Mouse (Mus musculus) embryo, embryonic 9.5 days (tissue): ENCODE measurements around the gene Ccdc85c.

Source experiments
- DNase-seq: peaks from one replicate; pipeline ENCODE4 v3.0.0-alpha.2; 2017; ENCODE audit errors: extremely low spot score

The Ccdc85c gene

GRCm38 (mm10) chr12:108294620-108295019, 19.4 kb upstream of the Ccdc85c start:
- DNase-seq, result no peak

DNA sequence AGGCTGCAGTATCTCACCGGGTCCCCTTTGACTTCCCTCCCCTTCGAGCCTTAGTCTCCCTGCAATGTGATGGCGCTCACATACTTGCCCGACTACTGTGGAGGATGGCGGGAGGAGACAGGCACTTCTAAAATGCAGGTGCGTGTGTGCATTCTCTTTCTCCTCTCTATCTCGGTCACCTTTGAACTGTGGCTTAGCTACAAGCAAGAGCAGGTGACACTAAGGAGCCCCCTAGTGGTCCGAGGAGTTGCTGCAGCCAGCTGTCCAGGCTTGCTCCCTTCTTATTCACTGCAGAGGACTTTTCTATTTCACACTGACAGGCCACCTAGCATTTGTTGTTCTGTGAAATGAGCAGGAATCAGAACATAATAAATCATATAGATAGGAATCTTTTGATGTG, 17.7 kb upstream of the Ccdc85c start:
- DNase-seq, result peak; percentile 79

GRCm38 (mm10) chr12:108292419-108292818, 17.2 kb upstream of the Ccdc85c start:
- peak; percentile 64 for DNase-seq

DNA sequence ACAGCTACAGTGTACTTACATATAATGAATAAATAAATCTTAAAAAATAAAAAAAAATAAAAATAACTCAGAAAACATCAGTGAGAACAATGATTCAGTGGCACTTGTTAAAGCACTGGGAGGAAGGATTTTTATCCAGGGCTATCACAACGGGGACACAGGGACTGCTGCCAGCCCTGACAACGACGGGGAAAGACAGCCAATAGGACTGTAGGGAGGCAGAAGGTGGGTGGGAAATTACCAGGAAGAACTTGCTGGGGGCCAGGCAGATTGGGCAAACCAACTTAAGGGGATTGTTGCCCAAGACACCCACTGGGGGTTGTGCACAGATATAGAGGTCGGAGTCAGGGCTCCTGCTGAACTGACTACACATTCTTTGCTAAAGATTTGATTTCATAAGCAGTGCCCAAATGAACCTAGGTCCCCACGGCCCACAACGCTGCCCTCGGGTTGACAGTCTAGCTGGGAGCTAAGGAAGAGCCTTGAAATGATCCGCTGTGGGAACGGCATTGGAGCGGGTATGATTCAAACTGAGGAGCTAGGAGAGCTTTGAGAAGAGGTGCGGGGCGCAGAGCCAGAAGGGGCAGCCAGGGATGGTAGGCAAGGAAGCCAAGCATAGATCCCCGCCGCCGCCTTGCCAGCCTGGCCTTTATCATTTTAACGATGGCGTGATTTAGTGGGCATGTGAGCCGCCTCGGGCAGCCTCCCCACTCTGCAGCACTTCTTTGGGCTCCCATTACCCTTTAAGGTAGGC, 13.1 kb upstream of the Ccdc85c start:
- no peak for DNase-seq

GRCm38 (mm10) chr12:108287011-108287410, 11.8 kb upstream of the Ccdc85c start:
- no peak for DNase-seq

DNA sequence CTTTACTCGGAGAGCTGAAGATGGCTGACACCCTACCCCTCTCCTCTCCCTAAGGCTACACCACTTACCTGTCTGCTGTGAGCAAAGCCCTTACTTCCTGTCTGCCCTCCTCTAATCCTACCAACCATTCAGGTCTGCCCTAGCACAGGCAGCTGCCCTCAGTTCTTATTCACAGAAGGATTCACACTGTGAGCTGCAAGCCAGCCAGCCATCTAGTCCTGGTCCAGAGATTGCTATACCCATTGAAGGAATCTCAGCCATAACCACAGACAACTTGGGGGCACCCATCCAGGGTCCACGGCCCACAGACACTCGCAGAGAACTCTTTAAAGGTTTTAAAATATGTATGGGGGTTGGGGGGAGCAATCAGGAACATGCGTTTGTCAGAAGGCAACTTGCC, 11.2 kb upstream of the Ccdc85c start:
- DNase-seq, result no peak

DNA sequence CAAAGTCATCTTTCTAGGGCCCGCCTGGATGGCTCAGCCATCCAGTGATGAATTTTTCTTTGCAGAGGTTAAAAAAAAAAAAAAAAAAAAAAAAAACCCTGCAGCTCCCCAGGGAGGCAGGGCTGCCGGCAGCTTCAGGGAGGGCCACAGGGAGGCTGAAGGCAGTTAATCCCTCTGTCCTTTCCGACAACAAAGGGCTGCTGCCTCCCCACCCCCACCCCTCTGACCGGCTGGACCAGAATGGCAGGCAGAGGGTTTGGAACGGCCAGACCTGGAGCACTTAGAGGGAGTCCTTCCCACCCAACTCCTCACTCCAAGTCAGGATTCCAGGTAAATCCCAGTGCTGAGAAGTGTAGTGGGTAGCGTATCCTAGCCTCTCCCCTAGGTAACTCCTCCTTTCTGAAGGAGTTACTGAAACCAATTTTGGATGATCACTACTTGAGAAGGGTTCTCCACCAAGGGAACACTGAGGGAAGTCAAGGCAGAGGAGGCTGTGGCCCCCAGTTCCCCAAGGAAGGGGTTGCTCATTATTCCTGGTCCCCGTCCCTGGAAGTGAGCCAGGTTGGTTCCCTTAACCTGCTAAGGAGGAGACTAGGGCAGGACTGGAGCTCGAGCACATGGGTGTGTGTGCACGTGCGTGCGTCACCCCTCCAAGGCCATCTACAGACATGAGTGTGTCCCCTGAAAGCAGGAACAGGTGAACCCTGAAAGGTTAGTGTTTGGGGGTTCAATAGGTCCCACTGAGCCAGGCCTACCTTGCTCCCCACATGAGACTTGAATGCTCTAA, 10.2 kb upstream of the Ccdc85c start:
- peak; percentile 70 for DNase-seq

DNA sequence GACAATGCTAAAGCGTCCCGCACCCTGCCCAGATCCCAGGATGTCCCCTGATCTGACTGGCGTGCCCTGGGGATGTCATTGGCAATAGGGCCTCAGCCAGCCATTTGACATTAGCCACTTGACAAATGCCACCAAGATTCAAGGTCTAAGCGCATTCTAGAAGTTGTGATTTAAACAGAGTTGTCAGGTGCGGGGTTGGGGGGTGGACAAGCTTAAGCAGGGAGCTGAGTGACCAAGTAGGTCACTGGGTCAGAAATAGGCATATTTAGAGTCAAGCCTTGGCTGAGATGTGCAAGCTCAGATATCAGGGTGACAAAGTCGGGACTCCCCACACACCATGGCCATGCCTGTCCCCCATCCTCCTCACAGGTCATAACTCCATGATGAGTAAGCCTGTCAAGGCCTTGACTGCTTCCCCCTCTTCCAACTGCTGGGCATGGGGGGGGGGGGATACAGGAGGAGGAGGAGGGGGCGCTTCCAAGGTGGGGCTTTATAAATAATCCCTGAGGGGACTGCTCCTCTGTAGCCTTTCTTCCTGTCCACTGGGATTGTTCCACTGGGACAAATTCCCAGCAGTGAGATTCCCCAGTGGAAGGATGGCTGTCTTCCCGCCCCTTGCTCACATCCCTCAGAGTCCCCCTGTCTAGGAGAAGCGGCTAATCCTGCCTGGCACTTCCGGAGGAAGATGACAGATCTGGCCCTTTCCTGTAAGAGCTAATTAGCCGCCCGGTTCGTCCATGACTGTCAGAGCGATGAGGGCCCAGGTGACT, 9.4 kb upstream of the Ccdc85c start:
- peak; percentile 60 for DNase-seq

DNA sequence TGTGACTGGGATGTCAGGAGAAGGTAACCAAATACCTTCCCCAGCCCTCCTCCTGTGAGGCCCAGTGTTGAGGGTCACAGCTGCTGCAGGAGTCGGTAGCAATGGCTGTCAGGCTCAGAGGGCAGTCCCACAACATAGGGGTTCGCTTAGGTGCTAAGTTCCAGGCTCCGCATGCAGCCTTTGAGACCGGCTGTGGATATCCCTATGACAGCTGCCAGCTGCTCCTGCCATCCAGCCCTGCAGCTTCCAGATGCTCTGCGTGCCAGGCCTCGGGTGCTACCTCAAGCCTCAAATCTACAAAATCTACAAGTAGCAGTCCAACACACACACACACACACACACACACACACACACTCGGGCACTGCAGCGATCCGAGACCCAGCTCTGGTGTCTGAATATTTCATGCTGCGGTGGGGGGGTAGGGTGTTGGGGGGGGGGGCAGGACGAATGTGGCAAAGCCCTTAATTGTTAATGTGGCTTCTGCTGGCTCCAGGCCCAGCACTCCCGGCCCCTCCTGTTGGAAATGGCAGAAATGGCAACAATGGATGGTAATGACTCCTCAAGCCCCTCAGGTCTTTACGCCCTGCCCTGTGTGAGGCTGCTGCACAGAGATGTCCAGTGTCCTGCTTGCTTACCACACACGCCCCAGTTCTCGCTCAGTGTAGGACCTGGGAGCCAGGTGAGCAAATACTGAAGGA, 3.1 kb upstream of the Ccdc85c start:
- DNase-seq, result no peak

- peak; percentile 55 for DNase-seq
Measured at GRCm38 (mm10) chr12:108277341-108277841, 2.2 kb upstream of the Ccdc85c start.

DNA sequence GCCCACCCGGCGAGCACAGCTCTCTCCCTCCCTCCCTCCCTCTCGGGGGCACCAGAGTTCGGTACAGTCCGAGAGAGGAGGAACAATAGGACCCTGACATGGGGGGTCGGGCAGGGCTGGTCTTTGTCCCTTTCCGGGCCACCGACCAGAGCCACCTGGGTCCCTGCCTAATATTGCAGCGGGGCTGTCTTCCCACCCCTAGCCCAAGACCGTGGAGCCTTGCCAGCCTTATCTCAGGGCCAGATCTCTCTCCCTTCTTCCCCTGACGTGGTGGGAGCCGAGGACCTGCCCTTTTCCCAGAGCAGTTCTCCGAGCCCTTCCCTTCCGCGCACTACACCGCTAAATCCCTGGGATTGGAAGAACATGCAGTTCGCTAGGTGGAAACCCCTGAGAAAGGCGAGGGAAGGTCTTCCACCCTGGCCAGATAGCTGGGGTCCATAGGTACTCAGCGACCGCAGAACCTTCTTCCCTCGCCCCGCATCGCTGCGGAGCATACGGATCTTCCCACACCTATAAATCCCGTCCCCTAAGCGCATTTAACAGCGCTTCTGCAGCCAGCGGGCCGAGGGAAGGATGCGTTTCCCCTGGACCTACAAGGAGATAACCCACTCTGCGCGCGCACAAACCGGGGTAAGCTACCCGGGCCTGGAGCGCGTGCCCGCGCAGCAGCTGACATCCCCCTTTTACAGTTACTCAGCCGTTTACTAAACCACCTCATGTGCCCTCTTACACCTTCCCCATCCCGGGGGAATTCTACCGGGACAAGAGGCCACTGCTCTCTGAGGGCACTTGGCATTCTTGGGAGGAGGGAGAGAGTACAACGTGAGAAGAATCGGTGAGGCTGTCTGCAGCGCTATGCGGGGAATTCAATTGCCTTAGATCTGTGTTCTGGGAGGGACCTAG, 946 bp upstream of the Ccdc85c start:
- DNase-seq, result peak; percentile 63

DNA sequence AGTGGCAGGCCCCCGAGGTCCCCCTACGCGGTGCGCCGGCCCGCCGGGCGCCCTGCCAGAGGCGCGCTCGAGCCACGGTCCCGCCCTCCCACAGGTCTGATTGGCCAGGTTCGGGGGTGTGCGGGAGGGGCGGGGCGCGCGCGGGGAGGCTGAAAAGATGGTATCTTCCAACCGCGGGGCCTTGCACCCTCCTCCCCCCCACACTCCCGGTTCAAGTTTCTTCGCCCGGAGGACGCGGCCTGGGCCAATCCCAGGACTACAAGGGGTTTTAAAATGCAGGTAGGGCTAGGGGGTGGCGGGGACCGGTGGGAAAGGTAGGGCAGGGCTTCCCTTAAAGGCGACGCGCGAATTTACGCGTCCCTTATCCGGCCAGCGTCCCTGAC, 274 bp upstream of the Ccdc85c start:
- DNase-seq, result peak; percentile 100

GRCm38 (mm10) chr12:108274313-108274595, 971 bp downstream of the Ccdc85c start:
- no peak for DNase-seq

GRCm38 (mm10) chr12:108273466-108274312, 1.5 kb downstream of the Ccdc85c start:
- DNase-seq, result no peak

- no peak for DNase-seq
Measured at GRCm38 (mm10) chr12:108272143-108272635, 3.0 kb downstream of the Ccdc85c start.

GRCm38 (mm10) chr12:108271351-108272142, 3.7 kb downstream of the Ccdc85c start:
- no peak for DNase-seq

DNA sequence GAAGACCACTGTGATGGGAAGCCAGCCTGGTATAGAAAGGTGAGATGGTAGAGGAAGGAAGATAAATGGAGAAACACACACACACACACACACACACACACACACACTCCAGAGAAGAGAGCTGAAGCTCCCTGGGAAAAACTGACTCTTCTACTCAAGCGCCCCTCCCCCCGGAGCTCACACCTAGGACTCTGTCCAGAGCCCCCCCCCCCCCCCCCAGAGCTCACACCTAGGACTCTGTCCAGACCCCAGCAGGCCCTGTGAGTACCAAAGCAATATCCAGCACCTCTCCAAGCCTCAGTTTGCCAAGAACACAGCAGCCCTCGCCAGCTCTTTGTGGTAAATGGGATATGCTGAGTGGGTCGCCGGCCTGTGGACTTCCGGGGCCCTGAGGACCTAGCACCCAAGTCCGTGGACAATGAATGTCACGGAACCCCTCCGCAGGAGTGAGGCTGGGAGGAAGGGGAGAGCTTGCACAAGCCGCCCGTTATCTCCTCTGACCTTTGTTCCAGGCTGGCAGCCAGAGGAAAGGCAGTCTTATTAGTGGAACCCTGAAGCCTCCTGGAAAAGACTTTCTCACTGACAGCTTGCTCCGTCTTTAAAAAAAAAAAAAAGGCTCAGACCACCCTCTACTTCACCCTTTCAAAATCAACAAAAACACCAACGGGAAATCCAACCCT, 4.8 kb downstream of the Ccdc85c start:
- no peak for DNase-seq

GRCm38 (mm10) chr12:108269699-108270098, 5.5 kb downstream of the Ccdc85c start:
- DNase-seq, result no peak
